Mouse (Mus musculus) hindbrain, embryonic 13.5 days (tissue): ENCODE results near the gene Serpine1. TPM values are rescaled to one million over a fixed set of nuclear protein-coding genes. Genes with fewer than 3 reads are reported as not detected.
A peak's percentile ranks its signal among the peaks of the same experiment; 100 is the strongest.

ENCODE experiments used
- ATAC-seq: fragments of 200-750 bp; cut with Nextera tagmentation; 2 replicates; pipeline ENCODE4 v1.8.0; 2017; ENCODE audit warnings: moderate TSS enrichment; ENCODE audit not compliant: low FRiP score
- H3K27ac ChIP-seq: fragments of 300-500 bp; sonication (generic); 2 replicates; pipeline ENCODE4 v1.5.1; 2015; ENCODE audit warnings: inconsistent platforms, mild to moderate bottlenecking, moderate library complexity
- H3K27me3 ChIP-seq: fragments of 300-500 bp; sonication (generic); 2 replicates; pipeline ENCODE4 v1.6.1; 2015; ENCODE audit warnings: mild to moderate bottlenecking, inconsistent platforms
- H3K36me3 ChIP-seq: fragments of 300-500 bp; sonication (generic); 2 replicates; pipeline ENCODE4 v1.6.1; 2015; ENCODE audit warnings: mild to moderate bottlenecking, inconsistent platforms
- H3K4me1 ChIP-seq: fragments of 300-500 bp; sonication (generic); replicated peaks from 2 replicates; pipeline ENCODE4 v1.6.1; 2015; ENCODE audit warnings: inconsistent platforms
- H3K4me2 ChIP-seq: fragments of 300-500 bp; sonication (generic); 2 replicates; pipeline ENCODE4 v1.6.1; 2015; ENCODE audit warnings: inconsistent platforms, mild to moderate bottlenecking, moderate library complexity
- H3K4me3 ChIP-seq: fragments of 300-500 bp; sonication (generic); 2 replicates; pipeline ENCODE4 v1.5.1; 2015; ENCODE audit warnings: mild to moderate bottlenecking, inconsistent platforms
- H3K9ac ChIP-seq: fragments of 300-500 bp; sonication (generic); 2 replicates; pipeline ENCODE4 v1.6.1; 2015; ENCODE audit warnings: mild to moderate bottlenecking, inconsistent platforms
- H3K9me3 ChIP-seq: fragments of 300-500 bp; sonication (generic); 2 replicates; pipeline ENCODE4 v1.6.1; 2016; ENCODE audit warnings: inconsistent platforms
- WGBS: fragments of 180-500 bp; shearing (Covaris S2); methylation state at CpG from one replicate; pipeline ENCODE4 v1.1.7; 2015; 5-methylcytosine and 5-hydroxymethylcytosine counted together
- polyA plus RNA-seq: library from polyadenylated mRNA; unstranded; fragments of >200 nt; fragmentation: Nextera tagmentation; extraction: Ambion mirVana; gene quantifications from 2 replicates; pipeline ENCODE4 v1.2.1, GENCODE M21; 2015

The Serpine1 gene
- polyA plus RNA-seq, 1 experiment from 2014 or later, result 0.16 TPM

- peak overlapping the region; percentile 99 for H3K4me2 ChIP-seq
- H3K36me3 ChIP-seq, result no peaks in the 10 kb centered on the region
- H3K27me3 ChIP-seq, result peaks cover 84% of the 10 kb centered on the region
- WGBS, result 3% methylated on average over 28 of the region's 29 CpGs
- peak overlapping the region; percentile 54 for H3K4me3 ChIP-seq
- ATAC-seq, result no peak
- H3K9ac ChIP-seq, result peak overlapping the region; percentile 71
- peaks cover 53% of the 10 kb centered on the region for H3K4me1 ChIP-seq
- H3K27ac ChIP-seq, result no peak overlapping the region
- no peaks in the 10 kb centered on the region for H3K9me3 ChIP-seq
These were observed 43.4 kb downstream of the Serpine1 start for GRCm38 (mm10) chr5:137028561-137029272.

GRCm38 (mm10) chr5:137026092-137026491, 46.0 kb downstream of the Serpine1 start, which contains the start of gene Vgf:
Vgf (plus strand) TSS chr5:137026392.
- no peak for ATAC-seq
- Histone ChIP-seq H3K4me1 (peaks cover 35% of the 10 kb centered on the region), H3K27ac (no peak within 1 kb of the TSS), H3K27me3 (peaks cover 80% of the 10 kb centered on the region), H3K9me3 (no peaks in the 10 kb centered on the region), H3K9ac (no peak within 1 kb of the TSS), H3K4me3 (peak within 1 kb of the TSS; percentile 27), H3K4me2 (peak within 1 kb of the TSS; percentile 47), H3K36me3 (no peaks in the 10 kb centered on the region)
- WGBS, result 26% methylated on average over 4 of the region's 4 CpGs

GRCm38 (mm10) chr5:137025132-137025531, 46.9 kb downstream of the Serpine1 start:
- no peak overlapping the region for H3K27ac ChIP-seq
- peak overlapping the region; percentile 47 for H3K4me2 ChIP-seq
- no peak for ATAC-seq
- peaks cover 25% of the 10 kb centered on the region for H3K4me1 ChIP-seq
- H3K36me3 ChIP-seq, result no peaks in the 10 kb centered on the region
- H3K4me3 ChIP-seq, result peak overlapping the region; percentile 27
- whole genome bisulfite sequencing, result 0% methylated on average over 23 of the region's 23 CpGs
- no peak overlapping the region for H3K9ac ChIP-seq
- peaks cover 72% of the 10 kb centered on the region for H3K27me3 ChIP-seq
- H3K9me3 ChIP-seq, result no peaks in the 10 kb centered on the region

GRCm38 (mm10) chr5:137024318-137024717, 47.8 kb downstream of the Serpine1 start:
- WGBS, result 45% methylated on average over 3 of the region's 3 CpGs
- no peaks in the 10 kb centered on the region for H3K9me3 ChIP-seq
- H3K27me3 ChIP-seq, result peaks cover 68% of the 10 kb centered on the region
- no peak overlapping the region for H3K27ac ChIP-seq
- no peak for ATAC-seq
- peaks cover 21% of the 10 kb centered on the region for H3K4me1 ChIP-seq
- H3K9ac ChIP-seq, result no peak overlapping the region
- H3K4me2 ChIP-seq, result no peak overlapping the region
- H3K4me3 ChIP-seq, result no peak overlapping the region
- no peaks in the 10 kb centered on the region for H3K36me3 ChIP-seq

GRCm38 (mm10) chr5:137015913-137016312, 56.2 kb downstream of the Serpine1 start:
- Histone ChIP-seq H3K4me2 (no peak overlapping the region), H3K9me3 (no peaks in the 10 kb centered on the region), H3K4me1 (no peaks in the 10 kb centered on the region), H3K36me3 (no peaks in the 10 kb centered on the region), H3K27me3 (peaks cover under 1% of the 10 kb centered on the region; the same call in 1 of the 2 replicates), H3K27ac (no peak overlapping the region), H3K9ac (no peak overlapping the region), H3K4me3 (no peak overlapping the region)
- ATAC-seq, result no peak
- WGBS, result 96% methylated on average over 3 of the region's 3 CpGs

- H3K9me3 ChIP-seq, result no peaks in the 10 kb centered on the region
- no peak for ATAC-seq
- no peaks in the 10 kb centered on the region for H3K4me1 ChIP-seq
- H3K27ac ChIP-seq, result no peak overlapping the region
- WGBS, result 75% methylated on average over 15 of the region's 15 CpGs
- no peaks in the 10 kb centered on the region for H3K36me3 ChIP-seq
- H3K4me3 ChIP-seq, result no peak overlapping the region
- no peak overlapping the region for H3K9ac ChIP-seq
- no peak overlapping the region for H3K4me2 ChIP-seq
- no peaks in the 10 kb centered on the region for H3K27me3 ChIP-seq
These were observed 59.6 kb downstream of the Serpine1 start for GRCm38 (mm10) chr5:137012401-137012950.

Other genes with a start within 250 kb of the Serpine1 start
- gene Col26a1, start 189.1 kb downstream of the Serpine1 start, polyA plus RNA-seq, result 30.2 and 33.8 TPM in 2 replicates
- gene Ift22, start 164.1 kb downstream of the Serpine1 start, polyA plus RNA-seq, result 118 and 125 TPM in 2 replicates
- gene Fis1, start 119.0 kb downstream of the Serpine1 start, polyA plus RNA-seq, result 398 and 404 TPM in 2 replicates
- 0.21 and 0.35 TPM in 2 replicates for gene Cldn15, start 105.7 kb downstream of the Serpine1 start, polyA plus RNA-seq
- 34.0 and 38.1 TPM in 2 replicates for gene Plod3, start 85.2 kb downstream of the Serpine1 start, polyA plus RNA-seq
- gene Znhit1, start 84.2 kb downstream of the Serpine1 start, polyA plus RNA-seq, result 107 and 109 TPM in 2 replicates
- gene Vgf, start 45.9 kb downstream of the Serpine1 start, polyA plus RNA-seq, result 1.6 and 1.9 TPM in 2 replicates
- gene Ap1s1, start 26.1 kb downstream of the Serpine1 start, polyA plus RNA-seq, result 220 and 236 TPM in 2 replicates
- 2.4 and 2.8 TPM in 2 replicates for gene Trim56, start 43.9 kb upstream of the Serpine1 start, polyA plus RNA-seq
- not detected in 2 replicates for gene Muc3, start 77.1 kb upstream of the Serpine1 start, polyA plus RNA-seq
- gene Muc3a, start 140.1 kb upstream of the Serpine1 start, polyA plus RNA-seq, result 0.12 and 0.13 TPM in 2 replicates
- gene Ache, start 215.3 kb upstream of the Serpine1 start, polyA plus RNA-seq, result 22.2 and 23.8 TPM in 2 replicates
- 12.9 and 14.1 TPM in 2 replicates for gene Ufsp1, start 222.4 kb upstream of the Serpine1 start, polyA plus RNA-seq
- gene Srrt, start 235.4 kb upstream of the Serpine1 start, polyA plus RNA-seq, result 105 and 113 TPM in 2 replicates
- 19.2 and 20.0 TPM in 2 replicates for gene Trip6, start 242.1 kb upstream of the Serpine1 start, polyA plus RNA-seq